Mouse (Mus musculus) midbrain, embryonic 15.5 days (tissue): Measurements from ENCODE around the gene Accs. TPM values are rescaled to one million over a fixed set of nuclear protein-coding genes. Genes with fewer than 3 reads are reported as not detected.

Source experiments
- ATAC-seq: fragments of 200-750 bp; cut with Nextera tagmentation; replicated peaks from 2 replicates; pipeline ENCODE4 v1.8.0; 2017; ENCODE audit warnings: moderate TSS enrichment
- H3K27ac ChIP-seq: fragments of 300-500 bp; sonication (generic); 2 replicates; pipeline ENCODE4 v1.5.1; 2015; ENCODE audit warnings: mild to moderate bottlenecking, inconsistent platforms
- H3K27me3 ChIP-seq: fragments of 300-500 bp; sonication (generic); replicated peaks from 2 replicates; pipeline ENCODE4 v1.6.1; 2015; ENCODE audit warnings: inconsistent platforms
- H3K36me3 ChIP-seq: fragments of 300-500 bp; sonication (generic); replicated peaks from 2 replicates; pipeline ENCODE4 v1.6.1; 2015; ENCODE audit warnings: inconsistent platforms
- H3K4me1 ChIP-seq: fragments of 300-500 bp; sonication (generic); 2 replicates; pipeline ENCODE4 v1.6.1; 2015; ENCODE audit warnings: inconsistent platforms
- H3K4me2 ChIP-seq: fragments of 300-500 bp; sonication (generic); 2 replicates; pipeline ENCODE4 v1.6.1; 2015; ENCODE audit warnings: inconsistent platforms, mild to moderate bottlenecking, moderate library complexity
- H3K4me3 ChIP-seq: fragments of 300-500 bp; sonication (generic); 2 replicates; pipeline ENCODE4 v1.5.1; 2015; ENCODE audit warnings: mild to moderate bottlenecking, inconsistent platforms
- H3K9ac ChIP-seq: fragments of 300-500 bp; sonication (generic); 2 replicates; pipeline ENCODE4 v1.6.1; 2015; ENCODE audit warnings: mild to moderate bottlenecking, inconsistent platforms
- H3K9me3 ChIP-seq: fragments of 300-500 bp; sonication (generic); 2 replicates; pipeline ENCODE4 v1.6.1; 2016; ENCODE audit warnings: inconsistent platforms
- WGBS: fragments of 180-500 bp; shearing (Covaris S2); methylation state at CpG from one replicate; pipeline ENCODE4 v1.1.7; 2015; ENCODE audit warnings: mixed read lengths; 5-methylcytosine and 5-hydroxymethylcytosine counted together
- polyA plus RNA-seq: library from polyadenylated mRNA; unstranded; fragments of >200 nt; fragmentation: Nextera tagmentation; extraction: Ambion mirVana; gene quantifications from 2 replicates; pipeline ENCODE4 v1.2.1, GENCODE M21; 2015

Gene Accs
- polyA plus RNA-seq: 5.1 and 5.2 TPM in 2 replicates

- H3K9me3 ChIP-seq: no peaks in the 10 kb centered on the region
- peak; percentile 84 for ATAC-seq
Observed at GRCm38 (mm10) chr2:93849505-93850089, at the start of gene Accs. Gene Accs, minus strand, starts transcription at chr2:93849943.

GRCm38 (mm10) chr2:93891611-93892280 lies 42.0 kb upstream of the Accs start:
- 14% methylated on average over 9 of the region's 9 CpGs for WGBS
- H3K9me3 ChIP-seq: no peaks in the 10 kb centered on the region

More at GRCm38 (mm10) chr2:93849505-93850089, at the start of gene Accs:
- H3K36me3 ChIP-seq: no peaks in the 10 kb centered on the region
- H3K9ac ChIP-seq: peak within 1 kb of the TSS; percentile 82
- no peaks in the 10 kb centered on the region for H3K27me3 ChIP-seq
- peak within 1 kb of the TSS; percentile 75 for H3K4me3 ChIP-seq
- peak within 1 kb of the TSS; percentile 84 for H3K4me2 ChIP-seq
- peak within 1 kb of the TSS; percentile 86 for H3K27ac ChIP-seq
- WGBS: under 1% methylated on average over 28 of the region's 28 CpGs
- H3K4me1 ChIP-seq: peaks cover 23% of the 10 kb centered on the region

DNA sequence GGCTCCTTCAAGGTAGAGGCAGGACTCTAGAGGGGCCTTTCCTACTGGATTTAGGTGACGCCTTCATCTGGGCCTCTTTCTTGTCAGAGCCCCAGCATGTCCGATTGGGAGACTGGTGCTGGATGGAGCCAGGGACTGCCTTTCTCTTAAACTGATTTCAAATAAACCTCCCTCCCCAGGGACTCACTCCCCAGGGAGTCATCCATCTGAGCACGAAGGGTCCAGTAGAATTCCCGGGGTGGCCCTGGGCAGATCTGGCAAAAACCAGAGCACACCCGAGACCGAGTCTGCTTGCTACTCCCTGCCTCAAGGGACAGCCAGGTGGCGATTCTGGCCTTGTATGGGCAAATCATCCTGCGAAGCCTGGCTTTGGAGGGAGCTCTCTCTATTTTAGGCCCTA lies 40.4 kb upstream of the Accs start:
- Histone ChIP-seq H3K4me1 (peaks cover 13% of the 10 kb centered on the region), H3K9me3 (no peaks in the 10 kb centered on the region), H3K4me2 (no peak overlapping the region), H3K36me3 (no peaks in the 10 kb centered on the region), H3K27ac (no peak overlapping the region), H3K4me3 (no peak overlapping the region), H3K27me3 (no peaks in the 10 kb centered on the region), H3K9ac (no peak overlapping the region)
- 74% methylated on average over 8 of the region's 8 CpGs for WGBS
- no peak for ATAC-seq

More at GRCm38 (mm10) chr2:93891611-93892280, 42.0 kb upstream of the Accs start:
- H3K9ac ChIP-seq: no peak overlapping the region
- H3K27ac ChIP-seq: peak overlapping the region; percentile 74
- peak; percentile 96 for ATAC-seq
- no peak overlapping the region for H3K4me2 ChIP-seq
- peaks cover 13% of the 10 kb centered on the region for H3K4me1 ChIP-seq
- no peak overlapping the region for H3K4me3 ChIP-seq
- no peaks in the 10 kb centered on the region for H3K36me3 ChIP-seq
- H3K27me3 ChIP-seq: no peaks in the 10 kb centered on the region

GRCm38 (mm10) chr2:93889071-93889470 lies 39.3 kb upstream of the Accs start:
- Histone ChIP-seq H3K9me3 (no peaks in the 10 kb centered on the region), H3K4me3 (no peak overlapping the region), H3K4me1 (peaks cover 13% of the 10 kb centered on the region), H3K4me2 (no peak overlapping the region), H3K36me3 (no peaks in the 10 kb centered on the region), H3K27me3 (no peaks in the 10 kb centered on the region), H3K27ac (no peak overlapping the region), H3K9ac (no peak overlapping the region)
- ATAC-seq: no peak
- WGBS: 89% methylated on average over 7 of the region's 7 CpGs

- no peak for ATAC-seq
- Histone ChIP-seq H3K4me3 (no peak overlapping the region), H3K27ac (no peak overlapping the region), H3K9me3 (no peaks in the 10 kb centered on the region), H3K4me1 (peaks cover 13% of the 10 kb centered on the region), H3K27me3 (no peaks in the 10 kb centered on the region), H3K4me2 (no peak overlapping the region), H3K9ac (no peak overlapping the region), H3K36me3 (no peaks in the 10 kb centered on the region)
- WGBS: 89% methylated on average over 6 of the region's 6 CpGs
Observed at GRCm38 (mm10) chr2:93888366-93888765, 38.6 kb upstream of the Accs start.

DNA sequence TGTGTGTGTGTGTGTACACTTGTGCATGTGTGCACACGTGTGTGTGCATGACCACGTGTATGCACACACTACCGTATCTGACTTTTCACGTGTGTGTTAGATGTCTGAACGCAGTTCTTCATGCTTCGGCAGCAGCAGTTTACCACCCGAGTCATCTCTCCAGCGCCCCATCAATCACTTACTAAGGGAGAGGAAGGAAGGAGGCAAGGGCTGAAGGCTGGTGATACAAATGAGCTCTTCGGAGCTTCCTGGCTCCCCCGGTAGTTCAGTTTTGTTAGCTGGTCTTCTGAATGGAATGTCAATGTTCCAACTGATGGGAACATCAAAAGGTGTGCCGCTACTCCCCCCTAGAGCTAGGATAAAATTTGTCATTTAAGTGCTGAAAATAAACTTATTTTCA lies 37.5 kb upstream of the Accs start:
- ATAC-seq: no peak
- no peaks in the 10 kb centered on the region for H3K27me3 ChIP-seq
- 80% methylated on average over 11 of the region's 11 CpGs for WGBS
- no peaks in the 10 kb centered on the region for H3K36me3 ChIP-seq
- H3K4me3 ChIP-seq: no peak overlapping the region
- H3K27ac ChIP-seq: no peak overlapping the region
- no peak overlapping the region for H3K9ac ChIP-seq
- H3K9me3 ChIP-seq: no peaks in the 10 kb centered on the region
- H3K4me2 ChIP-seq: no peak overlapping the region
- H3K4me1 ChIP-seq: peaks cover 13% of the 10 kb centered on the region

DNA sequence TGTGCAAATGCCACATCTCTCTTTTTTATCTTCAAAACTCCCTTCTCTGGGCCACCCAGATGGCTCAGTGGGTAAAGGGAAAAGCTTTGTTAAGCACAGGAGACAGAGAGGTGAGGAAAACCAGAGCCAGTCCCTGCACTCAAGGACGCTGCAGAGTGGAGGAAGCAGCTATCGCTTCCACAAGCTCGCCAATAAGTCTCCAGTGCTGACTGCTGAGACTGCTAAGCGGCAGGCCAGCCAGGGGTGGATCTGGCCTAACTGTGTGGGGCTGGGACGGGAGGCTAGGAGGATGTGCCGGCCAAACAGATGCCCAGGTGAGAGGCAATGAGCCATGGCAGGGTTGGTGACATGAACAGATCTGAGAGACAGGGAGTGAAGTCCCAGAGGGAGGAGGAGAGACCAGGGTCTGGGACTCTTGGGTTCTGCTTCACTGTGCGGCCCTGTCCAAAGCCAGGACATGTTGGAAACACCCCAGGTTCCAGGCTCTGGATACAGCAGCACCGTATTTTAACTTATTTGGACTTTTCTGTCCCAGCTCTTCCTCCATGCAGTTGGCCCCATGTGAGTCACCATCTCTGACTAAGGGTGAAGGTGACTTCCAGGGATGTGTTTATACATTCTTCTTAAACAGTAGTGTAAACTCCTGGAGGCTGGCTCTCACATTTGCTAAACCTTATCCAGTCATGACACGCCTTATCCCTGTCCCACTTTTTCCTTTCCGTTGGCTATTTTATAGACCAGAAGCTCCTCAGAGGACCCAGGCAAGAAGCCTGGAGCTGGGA lies 36.5 kb upstream of the Accs start:
- H3K9ac ChIP-seq: no peak overlapping the region
- no peak for ATAC-seq
- H3K9me3 ChIP-seq: no peaks in the 10 kb centered on the region
- no peaks in the 10 kb centered on the region for H3K36me3 ChIP-seq
- H3K27ac ChIP-seq: no peak overlapping the region
- peaks cover 3% of the 10 kb centered on the region; the same call in 1 of the 2 replicates for H3K4me1 ChIP-seq
- H3K4me3 ChIP-seq: no peak overlapping the region
- no peaks in the 10 kb centered on the region for H3K27me3 ChIP-seq
- no peak overlapping the region for H3K4me2 ChIP-seq
- WGBS: 69% methylated on average over 10 of the region's 10 CpGs

GRCm38 (mm10) chr2:93883066-93883465 lies 33.3 kb upstream of the Accs start:
- Histone ChIP-seq H3K27ac (no peak overlapping the region), H3K4me3 (no peak overlapping the region), H3K9ac (no peak overlapping the region), H3K9me3 (no peaks in the 10 kb centered on the region), H3K4me2 (no peak overlapping the region), H3K27me3 (no peaks in the 10 kb centered on the region), H3K4me1 (no peaks in the 10 kb centered on the region), H3K36me3 (no peaks in the 10 kb centered on the region)
- no peak for ATAC-seq
- 62% methylated on average over 5 of the region's 5 CpGs for WGBS

- no peaks in the 10 kb centered on the region for H3K27me3 ChIP-seq
- H3K27ac ChIP-seq: no peak overlapping the region
- no peaks in the 10 kb centered on the region for H3K4me1 ChIP-seq
- H3K4me2 ChIP-seq: no peak overlapping the region
- H3K4me3 ChIP-seq: no peak overlapping the region
- 89% methylated on average over 9 of the region's 9 CpGs for WGBS
- no peaks in the 10 kb centered on the region for H3K36me3 ChIP-seq
- no peak for ATAC-seq
- H3K9me3 ChIP-seq: no peaks in the 10 kb centered on the region
- H3K9ac ChIP-seq: no peak overlapping the region
Observed at GRCm38 (mm10) chr2:93881640-93882367, 32.1 kb upstream of the Accs start.

DNA sequence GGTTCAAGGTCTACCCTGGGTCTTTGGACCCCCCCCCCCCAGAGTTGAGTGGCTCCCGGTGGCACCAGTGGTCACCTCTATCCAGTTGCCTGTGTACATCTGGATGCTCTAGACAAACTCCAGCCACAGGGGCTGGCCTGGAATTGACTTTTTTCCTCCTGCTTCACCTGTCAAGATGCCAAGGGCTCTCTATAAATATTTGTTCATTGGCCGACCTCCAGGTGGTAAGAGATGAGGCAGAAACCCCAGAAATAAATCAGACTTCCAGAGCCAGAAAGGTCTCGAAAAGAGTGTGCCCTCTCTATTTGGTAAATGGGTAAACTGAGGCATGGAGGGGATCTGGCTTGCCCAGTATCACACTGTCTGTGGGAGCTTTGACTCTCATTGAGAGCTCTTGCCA lies 31.2 kb upstream of the Accs start:
- no peak for ATAC-seq
- H3K9ac ChIP-seq: no peak overlapping the region
- no peaks in the 10 kb centered on the region for H3K9me3 ChIP-seq
- no peaks in the 10 kb centered on the region for H3K4me1 ChIP-seq
- no peaks in the 10 kb centered on the region for H3K27me3 ChIP-seq
- no peak overlapping the region for H3K27ac ChIP-seq
- no peak overlapping the region for H3K4me2 ChIP-seq
- no peaks in the 10 kb centered on the region for H3K36me3 ChIP-seq
- 88% methylated on average over 3 of the region's 3 CpGs for WGBS
- H3K4me3 ChIP-seq: no peak overlapping the region

- 73% methylated on average over 8 of the region's 8 CpGs for WGBS
- Histone ChIP-seq H3K4me3 (no peak overlapping the region), H3K9me3 (no peaks in the 10 kb centered on the region), H3K36me3 (no peaks in the 10 kb centered on the region), H3K9ac (no peak overlapping the region), H3K27me3 (no peaks in the 10 kb centered on the region), H3K4me1 (no peaks in the 10 kb centered on the region), H3K4me2 (no peak overlapping the region), H3K27ac (no peak overlapping the region)
- no peak for ATAC-seq
Observed at GRCm38 (mm10) chr2:93880450-93880849, 30.7 kb upstream of the Accs start.

DNA sequence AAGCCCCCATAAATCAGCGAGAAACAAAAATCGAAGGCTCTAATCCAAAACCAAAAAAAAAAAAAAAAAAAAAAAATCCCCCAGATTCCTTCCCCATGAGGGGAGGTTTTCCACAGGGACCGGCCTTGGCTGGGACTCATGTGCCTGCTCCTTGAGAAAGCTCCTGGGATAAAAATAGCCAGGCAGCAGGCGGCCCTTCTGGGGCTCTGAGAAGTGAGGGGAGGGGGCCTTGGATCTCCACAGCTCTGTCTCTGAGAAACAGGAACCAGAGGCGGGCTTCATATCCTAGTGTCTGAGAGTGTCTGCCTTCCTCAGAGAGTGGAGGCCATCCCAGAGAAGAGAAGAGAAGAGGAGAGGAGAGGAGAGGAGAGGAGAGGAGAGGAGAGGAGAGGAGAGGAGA lies 27.3 kb upstream of the Accs start:
- Histone ChIP-seq H3K27ac (no peak overlapping the region), H3K4me1 (peaks cover 4% of the 10 kb centered on the region), H3K4me2 (no peak overlapping the region), H3K36me3 (no peaks in the 10 kb centered on the region), H3K4me3 (no peak overlapping the region), H3K27me3 (no peaks in the 10 kb centered on the region), H3K9me3 (no peaks in the 10 kb centered on the region), H3K9ac (no peak overlapping the region)
- 73% methylated on average over 5 of the region's 5 CpGs for WGBS
- ATAC-seq: no peak
